Mouse (Mus musculus) myocyte (in vitro differentiated cells): ENCODE measurements around the gene Fam92a.

ENCODE experiments used
- CEBPB ChIP-seq: IDR thresholded peaks from 2 replicates; pipeline ENCODE4 v1.6.1; 2011; ENCODE audit warnings: mild to moderate bottlenecking, moderate library complexity; ENCODE audit not compliant: poor library complexity, insufficient read depth, severe bottlenecking
- E2F4 ChIP-seq: IDR thresholded peaks from one replicate; pipeline ENCODE4 v1.6.1; 2011; ENCODE audit warnings: mild to moderate bottlenecking, control low read depth, moderate library complexity; ENCODE audit not compliant: insufficient read depth
- MAX ChIP-seq: IDR thresholded peaks from one replicate; pipeline ENCODE4 v1.6.1; 2011; ENCODE audit warnings: low read depth, mild to moderate bottlenecking, control low read depth
- MYOD1 ChIP-seq, 3 experiments: IDR thresholded peaks; one replicate each; pipeline ENCODE4 v1.6.1; 2011; ENCODE audit warnings: control low read depth in 2 of 3, low read depth in 2 of 3, mild to moderate bottlenecking in 2 of 3, moderate library complexity in 1 of 3; ENCODE audit not compliant: insufficient read length in 2 of 3, control insufficient read depth in 1 of 3
- MYOG ChIP-seq, 3 experiments: IDR thresholded peaks; one replicate each; pipeline ENCODE4 v1.6.1; 2011; ENCODE audit warnings: control low read depth in 2 of 3, low read depth in 2 of 3, mild to moderate bottlenecking in 2 of 3; ENCODE audit not compliant: insufficient read length in 2 of 3, control insufficient read depth in 1 of 3, insufficient read depth in 1 of 3
- POLR2A ChIP-seq: IDR thresholded peaks from one replicate; pipeline ENCODE4 v1.6.1; 2011; ENCODE audit warnings: low read depth, mild to moderate bottlenecking, control low read depth, moderate library complexity; ENCODE audit not compliant: insufficient read length
- POLR2AphosphoS2 ChIP-seq: IDR thresholded peaks from one replicate; pipeline ENCODE4 v1.6.1; 2011; ENCODE audit warnings: low read depth, control low read depth; ENCODE audit not compliant: insufficient read length
- SRF ChIP-seq: IDR thresholded peaks from one replicate; pipeline ENCODE4 v1.6.1; 2011; ENCODE audit warnings: low read depth; ENCODE audit not compliant: control insufficient read depth, insufficient read length
- TCF12 ChIP-seq: IDR thresholded peaks from one replicate; pipeline ENCODE4 v1.6.1; 2011; ENCODE audit warnings: mild to moderate bottlenecking, control low read depth; ENCODE audit not compliant: poor library complexity, insufficient read depth, severe bottlenecking
- TCF3 ChIP-seq: IDR thresholded peaks from one replicate; pipeline ENCODE4 v1.6.1; 2011; ENCODE audit warnings: low read depth, control low read depth; ENCODE audit not compliant: insufficient read length
- USF1 ChIP-seq: IDR thresholded peaks from one replicate; pipeline ENCODE4 v1.6.1; 2011; ENCODE audit warnings: low read depth, mild to moderate bottlenecking, control low read depth, moderate library complexity

DNA sequence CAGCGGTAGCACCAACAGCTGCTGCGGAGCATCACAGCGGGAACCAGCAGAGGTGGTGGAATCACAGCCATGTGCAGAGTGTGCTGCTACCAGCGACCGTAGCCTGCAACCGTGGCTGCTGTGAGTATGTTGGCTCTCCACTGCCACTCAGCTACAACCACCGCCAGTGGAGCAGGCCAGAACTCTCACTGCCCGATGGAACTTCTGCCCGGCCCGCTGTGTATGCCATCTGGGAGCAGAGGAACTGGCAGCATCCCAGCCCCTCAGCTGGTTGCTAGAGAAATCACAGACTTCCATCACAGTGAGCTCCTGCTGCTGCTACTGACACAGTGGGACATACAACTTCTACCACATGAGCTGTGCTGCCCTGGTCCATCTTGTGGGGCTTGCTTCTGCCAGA, 7.2 kb upstream of the Fam92a start:
- TF ChIP-seq POLR2A (no peak), USF1 (no peak), MAX (no peak), MYOD1 (IDR thresholded peaks at IDR 0.05; ENCODE audit: control insufficient read depth in 1 of 3, insufficient read length in 2 of 3, low read depth in 2 of 3) (no peak), TCF12 (no peak), SRF (no peak), POLR2AphosphoS2 (no peak), CEBPB (no peak), E2F4 (no peak), MYOG (IDR thresholded peaks at IDR 0.05; ENCODE audit: control insufficient read depth in 1 of 3, insufficient read depth in 1 of 3, insufficient read length in 2 of 3, low read depth in 2 of 3) (no peak), TCF3 (no peak)
